Mouse (Mus musculus) hindbrain, embryonic 11.5 days (tissue): ENCODE results near the gene Gzf1. TPM values are rescaled to one million over a fixed set of nuclear protein-coding genes. Genes with fewer than 3 reads are reported as not detected.

Source experiments
- ATAC-seq: fragments of 200-750 bp; cut with Nextera tagmentation; 2 replicates; pipeline ENCODE4 v1.8.0; 2017; ENCODE audit warnings: mild to moderate bottlenecking, moderate TSS enrichment, moderate library complexity; ENCODE audit not compliant: low FRiP score
- DNase-seq: peaks from one replicate; pipeline ENCODE4 v3.0.0-alpha.2; 2015; ENCODE audit warnings: low spot score
- H3K27ac ChIP-seq: fragments of 300-500 bp; sonication (generic); 2 replicates; pipeline ENCODE4 v1.5.1; 2014; ENCODE audit warnings: mild to moderate bottlenecking, low read depth, low read length
- H3K27me3 ChIP-seq: fragments of 300-500 bp; sonication (generic); 2 replicates; pipeline ENCODE4 v1.6.1; 2014; ENCODE audit warnings: mild to moderate bottlenecking, low read length, moderate library complexity, mixed read lengths; ENCODE audit not compliant: control insufficient read depth, insufficient read depth
- H3K36me3 ChIP-seq: fragments of 300-500 bp; sonication (generic); 2 replicates; pipeline ENCODE4 v1.6.1; 2014; ENCODE audit warnings: mild to moderate bottlenecking, low read length, moderate library complexity, mixed read lengths; ENCODE audit not compliant: control insufficient read depth, insufficient read depth
- H3K4me1 ChIP-seq: fragments of 300-500 bp; sonication (generic); replicated peaks from 2 replicates; pipeline ENCODE4 v1.6.1; 2014; ENCODE audit warnings: low read length, mixed read lengths; ENCODE audit not compliant: control insufficient read depth, insufficient read depth
- H3K4me2 ChIP-seq: fragments of 300-500 bp; sonication (generic); replicated peaks from 2 replicates; pipeline ENCODE4 v1.6.1; 2014; ENCODE audit warnings: mild to moderate bottlenecking, low read depth, low read length
- H3K4me3 ChIP-seq: fragments of 300-500 bp; sonication (generic); 2 replicates; pipeline ENCODE4 v1.5.1; 2014; ENCODE audit warnings: low read depth, low read length
- H3K9ac ChIP-seq: fragments of 300-500 bp; sonication (generic); 2 replicates; pipeline ENCODE4 v1.6.1; 2014; ENCODE audit warnings: low read depth, low read length
- H3K9me3 ChIP-seq: fragments of 300-500 bp; sonication (generic); 2 replicates; pipeline ENCODE4 v1.6.1; 2016; ENCODE audit warnings: low read length; ENCODE audit not compliant: control insufficient read depth
- WGBS: fragments of 180-500 bp; shearing (Covaris S2); extraction: QIAGEN DNeasy Blood & Tissue Kit; methylation state at CpG from one replicate; pipeline ENCODE4 v1.1.7; 2014; 5-methylcytosine and 5-hydroxymethylcytosine counted together
- polyA plus RNA-seq: library from polyadenylated mRNA; unstranded; fragments of >200 nt; fragmentation: Nextera tagmentation; extraction: Ambion mirVana; gene quantifications from 2 replicates; pipeline ENCODE4 v1.2.1, GENCODE M21; 2014

Gene Gzf1
- polyA plus RNA-seq, 1 experiment from 2014 or later: 21.0 TPM

DNA sequence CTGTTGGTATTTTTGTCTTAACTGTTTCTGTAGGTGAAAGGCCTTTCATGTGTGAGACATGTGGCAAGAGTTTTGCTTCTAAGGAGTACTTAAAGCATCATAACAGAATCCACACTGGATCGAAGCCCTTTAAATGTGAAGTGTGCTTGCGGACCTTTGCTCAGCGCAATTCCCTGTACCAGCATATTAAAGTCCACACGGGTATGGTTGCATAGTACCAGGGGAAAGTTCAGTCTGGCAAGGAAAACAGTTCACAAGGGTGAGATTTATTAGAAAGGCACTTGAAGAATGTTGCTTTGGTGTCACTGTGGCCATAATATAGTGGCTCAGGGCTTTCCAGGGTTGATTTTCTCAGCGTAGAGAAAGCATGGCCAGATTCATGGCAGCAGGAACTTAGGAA is 7.1 kb downstream of the Gzf1 start:
- 95% methylated on average over 5 of the region's 5 CpGs for WGBS
- ATAC-seq (no peak), DNase-seq (no peak)
- Histone ChIP-seq H3K4me1 (no peaks in the 10 kb centered on the region), H3K27ac (no peak overlapping the region), H3K9ac (no peak overlapping the region), H3K36me3 (peaks cover 6% of the 10 kb centered on the region; the same call in 1 of the 2 replicates), H3K4me3 (no peak overlapping the region), H3K4me2 (no peak overlapping the region), H3K27me3 (no peaks in the 10 kb centered on the region), H3K9me3 (no peaks in the 10 kb centered on the region)

DNA sequence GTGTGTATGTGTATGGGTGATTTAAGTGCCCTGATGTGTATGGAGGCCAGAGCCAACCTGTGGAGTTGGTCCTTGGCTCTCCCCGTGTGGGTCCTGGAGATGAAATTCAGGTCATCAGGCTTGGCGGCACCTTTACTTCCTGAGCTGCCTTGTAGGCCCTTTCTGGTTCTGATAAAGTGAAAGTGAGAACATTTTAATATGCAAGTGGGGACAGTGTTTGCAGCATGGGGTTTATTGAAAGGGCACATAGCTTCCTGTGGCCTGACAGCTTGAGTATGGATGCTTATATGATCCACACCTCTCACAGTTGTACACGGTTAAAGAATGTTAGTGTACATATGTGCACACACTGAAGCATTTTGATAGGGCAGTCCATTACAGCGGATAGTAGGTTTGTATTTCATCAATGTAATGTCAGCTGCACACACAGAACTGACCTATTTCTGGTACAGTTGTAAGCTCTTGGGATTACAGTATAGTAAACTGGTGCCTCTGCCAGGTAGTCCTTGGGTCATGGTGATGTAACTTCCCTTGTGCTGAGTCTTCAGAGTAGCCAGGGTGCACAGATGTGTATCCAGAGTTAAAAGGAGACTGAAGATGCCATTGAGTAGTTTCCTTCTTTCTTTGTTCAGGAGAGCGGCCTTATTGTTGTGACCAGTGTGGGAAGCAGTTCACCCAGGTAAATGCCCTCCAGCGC is 8.8 kb downstream of the Gzf1 start:
- no peak for ATAC-seq
- Histone ChIP-seq H3K4me1 (no peaks in the 10 kb centered on the region), H3K4me3 (no peak overlapping the region), H3K27me3 (no peaks in the 10 kb centered on the region), H3K9me3 (no peaks in the 10 kb centered on the region), H3K27ac (no peak overlapping the region), H3K36me3 (peaks cover 5% of the 10 kb centered on the region; the same call in 1 of the 2 replicates), H3K9ac (no peak overlapping the region), H3K4me2 (no peak overlapping the region)
- WGBS: 97% methylated on average over 6 of the region's 6 CpGs
- DNase-seq: no peak

GRCm38 (mm10) chr2:148690291-148690690 is 9.5 kb downstream of the Gzf1 start:
- WGBS: 90% methylated on average over 3 of the region's 3 CpGs
- Histone ChIP-seq H3K27me3 (no peaks in the 10 kb centered on the region), H3K9ac (no peak overlapping the region), H3K27ac (no peak overlapping the region), H3K4me2 (no peak overlapping the region), H3K36me3 (0 out of 2 replicates have a peak, but pooled peaks cover 3% of the 10 kb centered on the region), H3K4me1 (no peaks in the 10 kb centered on the region), H3K4me3 (no peak overlapping the region), H3K9me3 (no peaks in the 10 kb centered on the region)
- DNase-seq (no peak), ATAC-seq (no peak)

DNA sequence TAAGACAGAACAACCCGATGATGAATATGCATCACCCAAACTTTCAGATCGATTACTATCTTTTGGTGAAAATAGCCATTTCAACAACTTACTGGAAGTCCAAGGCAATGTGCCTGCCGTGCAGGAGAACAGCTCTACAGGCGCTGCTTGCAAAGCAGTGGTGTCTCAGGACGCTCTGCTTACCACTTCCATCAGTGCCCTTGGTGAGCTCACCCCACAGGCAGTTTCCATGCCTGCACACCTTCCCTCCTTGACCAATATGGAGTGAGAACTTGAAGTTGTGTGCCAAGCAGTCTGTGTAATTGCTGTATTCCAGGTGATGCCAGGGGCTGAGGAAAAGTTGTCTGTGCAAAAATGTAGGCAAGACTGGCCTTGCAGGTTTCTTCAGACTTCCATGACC is 10.0 kb downstream of the Gzf1 start:
- H3K36me3 ChIP-seq: 0 out of 2 replicates have a peak, but pooled peaks cover 3% of the 10 kb centered on the region
- no peak overlapping the region for H3K27ac ChIP-seq
- no peaks in the 10 kb centered on the region for H3K9me3 ChIP-seq
- no peak overlapping the region for H3K9ac ChIP-seq
- ATAC-seq (no peak), DNase-seq (no peak)
- H3K4me2 ChIP-seq: no peak overlapping the region
- H3K4me3 ChIP-seq: no peak overlapping the region
- 96% methylated on average over 5 of the region's 5 CpGs for WGBS
- no peaks in the 10 kb centered on the region for H3K27me3 ChIP-seq
- no peaks in the 10 kb centered on the region for H3K4me1 ChIP-seq

GRCm38 (mm10) chr2:148698571-148698970 is 17.7 kb downstream of the Gzf1 start:
- Histone ChIP-seq H3K4me1 (no peaks in the 10 kb centered on the region), H3K27me3 (no peaks in the 10 kb centered on the region), H3K9me3 (no peaks in the 10 kb centered on the region), H3K27ac (no peak overlapping the region), H3K4me2 (no peak overlapping the region), H3K36me3 (no peaks in the 10 kb centered on the region), H3K4me3 (no peak overlapping the region), H3K9ac (no peak overlapping the region)
- DNase-seq (no peak), ATAC-seq (no peak)
- WGBS: 89% methylated on average over 5 of the region's 5 CpGs

DNA sequence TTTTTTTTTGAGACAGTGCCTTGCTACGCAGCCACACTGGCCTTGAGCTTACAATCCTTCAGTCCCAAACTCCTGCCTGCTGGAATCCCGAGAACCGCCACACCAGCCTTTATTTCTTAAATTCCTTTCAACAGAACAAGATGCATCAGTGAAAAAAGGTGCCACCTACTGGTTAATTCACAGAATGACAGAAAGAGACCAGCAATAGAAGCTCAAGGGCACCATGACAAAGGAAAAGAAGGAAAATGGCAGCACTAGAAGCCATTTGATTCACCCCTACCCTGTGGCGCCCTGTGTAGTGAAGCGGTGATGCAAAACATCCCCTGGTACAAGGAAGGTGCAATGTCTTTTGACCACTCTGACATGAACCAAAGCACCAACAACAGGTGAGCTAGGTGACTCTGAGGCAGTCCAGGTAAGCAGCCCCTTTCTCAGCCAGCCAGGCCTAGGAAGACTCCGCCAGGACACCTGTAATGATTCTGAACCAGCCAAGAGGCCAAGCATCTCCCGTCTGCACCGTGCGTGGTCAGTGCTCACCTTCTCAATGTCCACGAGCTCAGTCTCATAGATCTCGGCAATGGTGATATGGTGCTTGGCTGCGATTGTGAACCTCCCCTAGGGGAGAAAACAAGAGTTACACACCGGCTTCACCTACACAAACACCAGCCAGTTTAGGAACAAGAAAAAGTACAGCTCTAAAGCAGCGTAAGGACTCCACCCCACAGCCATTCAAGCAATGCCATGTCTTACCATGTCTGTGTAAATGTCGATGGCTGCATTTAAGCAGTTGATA is 25.8 kb downstream of the Gzf1 start:
- H3K4me3 ChIP-seq: no peak overlapping the region
- H3K36me3 ChIP-seq: no peaks in the 10 kb centered on the region
- H3K27me3 ChIP-seq: no peaks in the 10 kb centered on the region
- H3K9ac ChIP-seq: no peak overlapping the region
- H3K9me3 ChIP-seq: no peaks in the 10 kb centered on the region
- 79% methylated on average over 15 of the region's 15 CpGs for whole genome bisulfite sequencing
- no peak overlapping the region for H3K4me2 ChIP-seq
- DNase-seq (peak; percentile 50), ATAC-seq (peak; percentile 71)
- H3K4me1 ChIP-seq: no peaks in the 10 kb centered on the region
- no peak overlapping the region for H3K27ac ChIP-seq

DNA sequence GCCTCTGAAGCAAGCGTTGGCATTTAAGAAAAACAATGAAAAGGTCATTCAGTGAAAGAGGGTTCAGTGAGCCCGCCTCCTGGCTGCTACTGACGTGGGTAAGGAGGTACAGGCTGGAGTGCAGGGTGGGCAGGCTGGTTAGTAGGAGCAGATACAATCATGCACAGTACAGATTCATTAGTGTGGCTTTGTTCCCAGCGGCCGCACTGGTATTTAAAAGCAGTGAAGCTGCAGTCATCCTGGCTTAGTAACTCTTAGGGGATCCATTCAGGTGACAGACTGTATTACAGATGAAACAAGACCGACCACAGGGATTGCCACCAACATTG is 26.3 kb downstream of the Gzf1 start:
- DNase-seq (no peak), ATAC-seq (peak; percentile 47)
- Histone ChIP-seq H3K27me3 (no peaks in the 10 kb centered on the region), H3K36me3 (no peaks in the 10 kb centered on the region), H3K9me3 (no peaks in the 10 kb centered on the region), H3K4me3 (no peak overlapping the region), H3K4me2 (no peak overlapping the region), H3K4me1 (no peaks in the 10 kb centered on the region), H3K9ac (no peak overlapping the region), H3K27ac (no peak overlapping the region)
- WGBS: 66% methylated on average over 6 of the region's 6 CpGs

DNA sequence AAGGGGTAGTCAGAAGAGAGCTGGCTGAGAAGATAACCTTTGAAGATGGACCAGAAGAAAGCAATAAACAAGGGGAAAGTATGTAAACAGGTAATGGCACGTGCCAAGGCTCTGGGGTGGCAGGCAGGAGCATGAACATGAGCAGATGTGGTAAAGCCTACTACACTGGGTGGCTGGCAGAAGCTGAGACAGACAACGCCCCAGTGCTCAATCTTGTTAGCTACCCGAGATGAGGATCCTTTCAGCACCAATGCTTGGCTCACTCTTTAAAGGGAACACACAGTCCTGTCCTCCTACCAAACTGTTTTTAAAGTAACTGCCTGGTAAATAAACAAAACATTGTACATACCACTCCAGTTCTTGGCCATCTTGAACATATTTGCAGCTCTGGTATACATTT is 31.5 kb downstream of the Gzf1 start:
- no peaks in the 10 kb centered on the region for H3K9me3 ChIP-seq
- DNase-seq (no peak), ATAC-seq (no peak)
- H3K4me2 ChIP-seq: no peak overlapping the region
- no peaks in the 10 kb centered on the region for H3K36me3 ChIP-seq
- H3K4me1 ChIP-seq: no peaks in the 10 kb centered on the region
- H3K4me3 ChIP-seq: no peak overlapping the region
- H3K27me3 ChIP-seq: no peaks in the 10 kb centered on the region
- WGBS: 92% methylated on average over 3 of the region's 3 CpGs
- no peak overlapping the region for H3K9ac ChIP-seq
- H3K27ac ChIP-seq: no peak overlapping the region

DNA sequence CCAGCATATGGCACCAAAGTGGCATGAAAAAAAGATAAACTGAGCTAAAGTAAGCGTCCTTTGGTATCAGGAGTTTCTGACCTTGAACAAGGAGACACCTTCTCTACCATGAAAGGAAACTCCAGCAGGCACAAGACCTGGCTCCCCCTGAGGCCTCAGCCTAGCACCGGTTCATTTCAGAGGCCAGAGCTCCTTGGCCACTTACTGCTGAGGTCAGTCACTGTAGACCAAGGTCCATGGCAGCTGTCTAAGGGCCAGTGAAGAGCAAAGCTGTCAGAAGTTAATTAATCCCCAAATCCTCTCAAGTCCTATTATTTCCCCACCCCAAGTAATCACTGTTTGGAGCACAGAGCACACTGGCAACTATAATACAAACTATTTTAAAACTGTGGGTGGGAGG is 36.2 kb downstream of the Gzf1 start:
- Histone ChIP-seq H3K27ac (no peak overlapping the region), H3K27me3 (no peaks in the 10 kb centered on the region), H3K4me3 (no peak overlapping the region), H3K9ac (no peak overlapping the region), H3K36me3 (no peaks in the 10 kb centered on the region), H3K9me3 (no peaks in the 10 kb centered on the region), H3K4me1 (no peaks in the 10 kb centered on the region), H3K4me2 (no peak overlapping the region)
- 80% methylated on average over 2 of the region's 2 CpGs for WGBS
- no peak for ATAC-seq
- DNase-seq: no peak
